Mouse (Mus musculus) thymus, adult 2 months (tissue): ENCODE results near the gene Vwa3a. TPM values are rescaled to one million over a fixed set of nuclear protein-coding genes. Genes with fewer than 3 reads are reported as not detected.

ENCODE experiments used
- DNase-seq: peaks from one replicate; pipeline ENCODE4 v3.0.0; 2021
- H3K27ac ChIP-seq: fragments of 200-500 bp; 2 replicates; pipeline ENCODE4 v1.5.1; 2012; ENCODE audit warnings: low read length, control low read depth; ENCODE audit not compliant: control insufficient read depth, insufficient read depth
- H3K27me3 ChIP-seq: fragments of 200-500 bp; 2 replicates; pipeline ENCODE4 v1.6.1; 2012; ENCODE audit warnings: mild to moderate bottlenecking, low read length, moderate library complexity, mixed read lengths; ENCODE audit not compliant: control insufficient read depth, insufficient read depth
- H3K36me3 ChIP-seq: fragments of 200-500 bp; 2 replicates; pipeline ENCODE4 v1.6.1; 2012; ENCODE audit warnings: mild to moderate bottlenecking, low read length, moderate library complexity; ENCODE audit not compliant: control insufficient read depth, insufficient read depth
- H3K4me1 ChIP-seq: fragments of 200-500 bp; replicated peaks from 2 replicates; pipeline ENCODE4 v1.6.1; 2012; ENCODE audit warnings: low read length; ENCODE audit not compliant: control insufficient read depth, insufficient read depth
- H3K4me3 ChIP-seq: fragments of 200-500 bp; 2 replicates; pipeline ENCODE4 v1.5.1; 2012; ENCODE audit warnings: mild to moderate bottlenecking, low read length, control low read depth, moderate library complexity; ENCODE audit not compliant: control insufficient read depth, insufficient read depth
- CTCF ChIP-seq: fragments of 200-500 bp; IDR thresholded peaks from 2 replicates; pipeline ENCODE4 v1.5.1; 2012; ENCODE audit warnings: mild to moderate bottlenecking, control low read depth, low read length, moderate library complexity, borderline replicate concordance; ENCODE audit not compliant: control insufficient read depth, poor library complexity, insufficient read depth; ENCODE audit errors: extremely low read depth
- POLR2A ChIP-seq: fragments of 200-500 bp; IDR thresholded peaks from 2 replicates; pipeline ENCODE4 v1.6.1; 2012; ENCODE audit warnings: mild to moderate bottlenecking, low read length, control low read depth, moderate library complexity; ENCODE audit not compliant: control insufficient read depth, poor library complexity, insufficient read depth; ENCODE audit errors: extremely low read depth
- WGBS: fragments of 180-500 bp; shearing (Covaris S2); methylation state at CpG from one replicate; pipeline ENCODE4 v1.1.7; 2018; 5-methylcytosine and 5-hydroxymethylcytosine counted together
- polyA plus RNA-seq: library from polyadenylated mRNA; depleted of rRNA; stranded (reverse); fragments of >200 nt; gene quantifications from 2 replicates; pipeline ENCODE4 v1.2.3, GENCODE M21; 2012

The Vwa3a gene
- polyA plus RNA-seq, 1 experiment: 0.70 TPM

- Histone ChIP-seq H3K4me3 (no peak overlapping the region), H3K36me3 (no peaks in the 10 kb centered on the region), H3K27ac (no peak overlapping the region), H3K4me1 (no peaks in the 10 kb centered on the region), H3K27me3 (no peaks in the 10 kb centered on the region; the same call in 1 of the 2 replicates)
- TF ChIP-seq CTCF (no peak), POLR2A (no peak)
- no peak for DNase-seq
- 18% methylated on average over 27 of the region's 27 CpGs for WGBS
Measured at GRCm38 (mm10) chr7:120809705-120810104, 70.6 kb downstream of the Vwa3a start.

- no peak within 1 kb of the TSS for H3K27ac ChIP-seq
- H3K36me3 ChIP-seq: no peaks in the 10 kb centered on the region
- no peak within 1 kb of the TSS for H3K4me3 ChIP-seq
- DNase-seq: no peak
- WGBS: 80% methylated on average over 6 of the region's 6 CpGs
- no peaks in the 10 kb centered on the region for H3K4me1 ChIP-seq
- TF ChIP-seq POLR2A (no peak), CTCF (no peak)
- H3K27me3 ChIP-seq: no peaks in the 10 kb centered on the region; the same call in 1 of the 2 replicates
Measured at GRCm38 (mm10) chr7:120811834-120812415, 72.8 kb downstream of the Vwa3a start, which contains the start of gene Gm5737. Gene Gm5737, plus strand, starts transcription at chr7:120812365.

GRCm38 (mm10) chr7:120817552-120817951 is 78.4 kb downstream of the Vwa3a start:
- Histone ChIP-seq H3K36me3 (no peaks in the 10 kb centered on the region), H3K4me1 (no peaks in the 10 kb centered on the region), H3K27me3 (no peaks in the 10 kb centered on the region), H3K27ac (no peak overlapping the region), H3K4me3 (no peak overlapping the region)
- TF ChIP-seq CTCF: no peak
- no peak for TF ChIP-seq POLR2A
- 95% methylated on average over 6 of the region's 6 CpGs for WGBS
- DNase-seq: no peak

GRCm38 (mm10) chr7:120819386-120819785 is 80.3 kb downstream of the Vwa3a start:
- no peak for TF ChIP-seq CTCF
- no peak for TF ChIP-seq POLR2A
- DNase-seq: no peak
- WGBS: over 99% methylated on average over 4 of the region's 4 CpGs

GRCm38 (mm10) chr7:120823248-120823647 is 84.1 kb downstream of the Vwa3a start:
- 20% methylated on average over 5 of the region's 5 CpGs for WGBS
- Histone ChIP-seq H3K36me3 (no peaks in the 10 kb centered on the region), H3K4me3 (no peak overlapping the region), H3K4me1 (no peaks in the 10 kb centered on the region), H3K27ac (no peak overlapping the region), H3K27me3 (no peaks in the 10 kb centered on the region)
- DNase-seq: peak; percentile 62
- TF ChIP-seq CTCF (peak; percentile 58; the same call in 1 of the 2 replicates), POLR2A (no peak)

More at GRCm38 (mm10) chr7:120819386-120819785, 80.3 kb downstream of the Vwa3a start:
- Histone ChIP-seq H3K36me3 (no peaks in the 10 kb centered on the region), H3K4me3 (no peak overlapping the region), H3K27ac (no peak overlapping the region), H3K27me3 (no peaks in the 10 kb centered on the region), H3K4me1 (no peaks in the 10 kb centered on the region)

GRCm38 (mm10) chr7:120825097-120825496 is 86.0 kb downstream of the Vwa3a start:
- 73% methylated on average over 2 of the region's 2 CpGs for WGBS
- no peaks in the 10 kb centered on the region for H3K36me3 ChIP-seq
- H3K27ac ChIP-seq: no peak overlapping the region
- TF ChIP-seq POLR2A (no peak), CTCF (no peak)
- H3K4me3 ChIP-seq: no peak overlapping the region
- DNase-seq: no peak
- H3K4me1 ChIP-seq: peaks cover under 1% of the 10 kb centered on the region; the same call in 1 of the 2 replicates
- no peaks in the 10 kb centered on the region; the same call in 1 of the 2 replicates for H3K27me3 ChIP-seq
